Mouse (Mus musculus): Measurements from ENCODE around the gene Gm13083.
"Not testable (repeated sequence)": the region's sequence is repeated elsewhere in the genome, so short reads cannot be mapped to it uniquely, and the experiment has no call there.

The Gm13083 gene

DNA sequence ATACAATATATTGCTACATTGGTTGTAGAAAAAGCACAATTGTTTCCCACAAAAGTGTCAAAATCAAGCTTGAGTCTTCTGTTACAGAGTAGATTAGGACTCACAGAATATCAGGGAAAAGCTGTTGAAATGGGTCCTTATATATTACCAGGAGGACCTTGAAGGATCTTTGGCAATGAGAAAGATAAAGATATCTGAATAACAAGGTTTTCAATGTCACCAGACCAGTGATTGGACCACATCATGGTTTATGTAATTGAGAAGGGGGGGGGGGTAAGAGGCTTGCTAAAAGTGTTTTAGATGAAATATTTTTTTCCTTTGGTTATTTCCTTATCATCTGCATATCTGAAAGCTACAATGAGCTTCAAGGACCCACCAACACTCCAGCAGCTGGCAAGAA is at the start of gene Gm13083:
TSS of gene Gm13083 (plus strand) at position 301 of the 400 bp plus-strand sequence.
- in situ Hi-C loops (cut with MboI, MseI) = not testable (repeated sequence)

DNA sequence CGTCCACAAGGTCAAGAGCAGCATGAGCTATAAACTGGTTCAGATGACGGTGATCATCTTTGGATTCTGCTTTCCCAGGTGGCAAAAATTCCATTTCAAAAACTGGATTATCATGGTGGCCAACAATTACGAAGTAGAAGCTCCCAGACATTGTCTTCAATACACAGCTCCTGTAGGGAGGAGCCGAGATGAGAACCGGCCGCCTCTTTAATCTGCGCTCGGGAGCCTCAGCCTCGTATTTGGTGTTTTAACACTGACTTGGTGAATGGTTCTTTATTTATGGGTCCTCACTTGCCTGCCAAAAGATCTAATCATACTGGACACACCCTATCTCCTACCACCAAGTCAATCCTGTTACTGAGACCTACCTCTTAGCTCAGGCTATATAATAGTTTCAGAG is 2.9 kb upstream of the Gm13083 start:
- in situ Hi-C loops (cut with MboI, MseI) = not testable (repeated sequence)

DNA sequence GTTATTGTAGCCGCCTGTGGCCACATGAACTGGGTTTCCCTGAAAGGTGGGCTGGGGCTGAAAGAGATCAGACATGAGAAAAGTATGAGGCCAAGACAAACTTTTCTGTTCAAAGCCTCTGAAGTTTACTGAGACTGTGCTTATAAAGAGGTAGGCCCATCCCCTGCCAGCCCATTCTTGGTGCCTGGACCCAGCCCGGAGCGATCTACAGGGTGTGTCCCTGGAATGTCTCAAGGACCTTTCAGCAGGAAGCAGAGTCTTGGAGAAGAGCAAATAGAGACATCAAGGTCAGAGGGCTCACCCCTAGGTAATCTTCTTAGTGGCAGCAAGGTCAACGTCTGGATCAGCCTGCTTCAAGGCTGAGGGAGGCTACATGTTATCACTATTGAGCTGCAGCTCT is 3.3 kb downstream of the Gm13083 start:
- in situ Hi-C loops (cut with MboI, MseI) = not testable (repeated sequence)

DNA sequence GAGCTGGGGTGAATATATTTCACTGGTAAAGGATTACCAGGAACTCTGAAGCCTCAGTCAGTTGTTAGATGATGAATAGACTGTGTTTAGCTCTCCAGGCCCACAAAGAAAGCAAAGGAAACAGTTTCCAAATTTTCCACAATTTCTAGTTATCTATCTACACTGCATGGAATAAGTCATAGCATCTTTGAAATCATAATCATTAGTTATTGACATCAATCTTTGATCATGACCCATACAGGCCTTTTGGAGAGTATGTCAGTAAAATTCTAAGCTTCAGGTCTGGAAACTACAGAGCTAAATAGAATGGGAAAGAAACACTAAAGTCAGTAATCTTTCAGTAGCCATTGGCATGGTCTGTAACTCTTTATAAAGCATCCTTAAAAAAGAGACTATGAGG is 42.3 kb downstream of the Gm13083 start, which contains the start of gene Gm13088:
TSS of gene Gm13088 (minus strand) at position 101 of the 400 bp plus-strand sequence.
- in situ Hi-C loops (cut with MboI, MseI) = not testable (repeated sequence)
